Mouse (Mus musculus): ENCODE results near the gene Foxe3. TPM values are rescaled to one million over a fixed set of nuclear protein-coding genes. Genes with fewer than 3 reads are reported as not detected.
"Not testable (repeated sequence)": the region's sequence is repeated elsewhere in the genome, so short reads cannot be mapped to it uniquely, and the experiment has no call there.

Foxe3 gene
- not detected in 2 replicates for polyA plus RNA-seq (2015; fragmentation: Nextera tagmentation; extraction: Ambion mirVana)

DNA sequence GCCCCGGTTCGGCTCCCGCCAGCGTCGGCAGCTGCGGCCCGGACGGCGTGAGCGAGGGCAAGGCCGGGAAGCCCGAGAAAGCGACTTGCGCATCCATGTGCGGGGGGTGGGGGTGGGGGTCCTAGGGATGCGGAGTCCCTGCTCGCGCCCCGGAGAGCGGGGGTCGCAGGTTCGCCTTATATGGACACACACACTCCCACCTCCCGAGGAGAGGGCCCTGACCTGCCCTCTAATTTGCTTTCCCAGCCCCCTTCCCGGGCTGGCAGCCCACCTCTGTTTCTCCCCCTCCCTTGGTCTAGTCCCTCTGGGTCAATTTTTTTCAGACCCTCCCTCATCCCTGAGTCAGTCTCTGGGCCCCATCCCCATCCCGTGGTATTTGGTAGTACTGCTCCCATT lies at the start of gene Foxe3:
TSS of gene Foxe3 (minus strand) at position 97 of the 396 bp plus-strand sequence.
- under 1% methylated on average over 25 of the region's 25 CpGs for WGBS
- peaks cover 76% of the 10 kb centered on the region for H3K27me3 ChIP-seq
- no peaks in the 10 kb centered on the region for H3K36me3 ChIP-seq
- no peak within 1 kb of the TSS for H3K9ac ChIP-seq (replicated peaks)
- H3K4me2 ChIP-seq (replicated peaks): peak within 1 kb of the TSS; percentile 47
- peak within 1 kb of the TSS; percentile 35 for H3K4me3 ChIP-seq
- ATAC-seq (replicated peaks): no peak
- no peaks in the 10 kb centered on the region for H3K9me3 ChIP-seq
- H3K27ac ChIP-seq (replicated peaks): no peak within 1 kb of the TSS
- peaks cover 12% of the 10 kb centered on the region for H3K4me1 ChIP-seq

GRCm38 (mm10) chr4:114973229-114973740 lies 47.5 kb upstream of the Foxe3 start:
- Histone ChIP-seq H3K4me1 (no peaks in the 10 kb centered on the region), H3K36me3 (peaks cover 6% of the 10 kb centered on the region; the same call in 1 of the 2 replicates), H3K27me3 (no peaks in the 10 kb centered on the region), H3K27ac (replicated peaks) (no peak overlapping the region), H3K4me2 (replicated peaks) (no peak overlapping the region), H3K4me3 (no peak overlapping the region), H3K9ac (replicated peaks) (no peak overlapping the region), H3K9me3 (no peaks in the 10 kb centered on the region)
- WGBS: 94% methylated on average over 1 of the region's 1 CpGs
- ATAC-seq (replicated peaks): no peak

- H3K4me3 ChIP-seq: no peak overlapping the region
- no peak for ATAC-seq (replicated peaks)
- H3K9me3 ChIP-seq: no peaks in the 10 kb centered on the region
- H3K9ac ChIP-seq (replicated peaks): no peak overlapping the region
- no peak overlapping the region for H3K27ac ChIP-seq (replicated peaks)
- no peaks in the 10 kb centered on the region for H3K27me3 ChIP-seq
- H3K4me2 ChIP-seq (replicated peaks): no peak overlapping the region
- H3K36me3 ChIP-seq: peaks cover 27% of the 10 kb centered on the region
- H3K4me1 ChIP-seq: no peaks in the 10 kb centered on the region
- 98% methylated on average over 5 of the region's 5 CpGs for WGBS
Observed at GRCm38 (mm10) chr4:114970736-114971135, 44.9 kb upstream of the Foxe3 start.

DNA sequence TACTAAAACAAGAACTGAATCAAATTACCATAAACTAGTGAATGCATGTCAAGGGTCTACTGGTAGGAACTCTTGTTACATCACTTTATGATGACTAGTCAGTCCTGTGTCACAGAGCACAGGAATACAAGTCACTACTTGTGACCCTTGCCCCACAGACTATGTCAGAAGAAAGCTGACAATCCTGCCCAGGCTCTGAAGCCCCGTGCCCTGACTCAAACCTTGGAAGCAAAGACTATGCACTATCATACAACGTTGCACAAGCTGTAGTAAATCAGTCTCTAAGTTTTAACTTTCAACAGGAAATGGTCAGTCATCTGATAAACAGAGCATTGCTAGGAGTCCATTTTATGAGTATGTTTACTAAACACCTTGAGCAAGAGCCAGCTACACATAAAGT lies 35.1 kb upstream of the Foxe3 start:
- 90% methylated on average over 2 of the region's 2 CpGs for WGBS
- ATAC-seq (replicated peaks); H3K27ac ChIP-seq (replicated peaks); H3K9ac ChIP-seq (replicated peaks); H3K4me2 ChIP-seq (replicated peaks); H3K4me1 ChIP-seq; H3K27me3 ChIP-seq; H3K9me3 ChIP-seq; H3K4me3 ChIP-seq: not testable (repeated sequence)
- peaks cover 34% of the 10 kb centered on the region for H3K36me3 ChIP-seq

DNA sequence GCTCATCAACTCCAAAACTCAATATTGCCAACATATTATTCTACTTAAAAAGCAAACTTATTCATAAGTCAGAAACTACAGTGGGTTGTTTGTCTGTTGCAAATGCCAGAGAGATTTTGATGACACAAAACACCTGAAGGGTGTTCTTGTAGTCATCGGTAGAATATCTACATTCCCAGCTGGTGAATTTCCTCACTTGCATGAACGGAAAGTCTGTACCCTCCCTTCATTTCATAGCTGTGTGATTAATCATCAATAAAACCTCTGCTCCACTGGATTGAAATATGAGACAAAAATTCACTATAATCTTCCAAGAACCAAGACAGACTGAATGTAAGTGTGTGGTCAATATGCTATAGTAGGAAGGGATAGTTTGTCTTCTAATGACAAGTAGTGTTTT lies 33.7 kb upstream of the Foxe3 start:
- peaks cover 22% of the 10 kb centered on the region for H3K36me3 ChIP-seq
- H3K4me2 ChIP-seq (replicated peaks): no peak overlapping the region
- H3K27me3 ChIP-seq: no peaks in the 10 kb centered on the region
- WGBS: 96% methylated on average over 2 of the region's 2 CpGs
- H3K9ac ChIP-seq (replicated peaks): no peak overlapping the region
- no peak overlapping the region for H3K27ac ChIP-seq (replicated peaks)
- H3K4me1 ChIP-seq: no peaks in the 10 kb centered on the region
- ATAC-seq (replicated peaks): no peak
- H3K4me3 ChIP-seq: no peak overlapping the region
- no peaks in the 10 kb centered on the region for H3K9me3 ChIP-seq

GRCm38 (mm10) chr4:114958786-114959185 lies 33.0 kb upstream of the Foxe3 start:
- Histone ChIP-seq H3K4me1 (no peaks in the 10 kb centered on the region), H3K4me3 (no peak overlapping the region), H3K9ac (replicated peaks) (no peak overlapping the region), H3K9me3 (no peaks in the 10 kb centered on the region), H3K4me2 (replicated peaks) (no peak overlapping the region), H3K36me3 (peaks cover 16% of the 10 kb centered on the region), H3K27me3 (no peaks in the 10 kb centered on the region), H3K27ac (replicated peaks) (no peak overlapping the region)
- no peak for ATAC-seq (replicated peaks)
- WGBS: 96% methylated on average over 4 of the region's 4 CpGs

GRCm38 (mm10) chr4:114958231-114958630 lies 32.4 kb upstream of the Foxe3 start:
- H3K36me3 ChIP-seq: peaks cover 16% of the 10 kb centered on the region
- no peak overlapping the region for H3K4me2 ChIP-seq (replicated peaks)
- no peaks in the 10 kb centered on the region for H3K9me3 ChIP-seq
- no peak overlapping the region for H3K4me3 ChIP-seq
- no peak overlapping the region for H3K27ac ChIP-seq (replicated peaks)
- H3K27me3 ChIP-seq: no peaks in the 10 kb centered on the region
- no peaks in the 10 kb centered on the region for H3K4me1 ChIP-seq
- 62% methylated on average over 2 of the region's 2 CpGs for WGBS
- no peak overlapping the region for H3K9ac ChIP-seq (replicated peaks)
- ATAC-seq (replicated peaks): no peak

DNA sequence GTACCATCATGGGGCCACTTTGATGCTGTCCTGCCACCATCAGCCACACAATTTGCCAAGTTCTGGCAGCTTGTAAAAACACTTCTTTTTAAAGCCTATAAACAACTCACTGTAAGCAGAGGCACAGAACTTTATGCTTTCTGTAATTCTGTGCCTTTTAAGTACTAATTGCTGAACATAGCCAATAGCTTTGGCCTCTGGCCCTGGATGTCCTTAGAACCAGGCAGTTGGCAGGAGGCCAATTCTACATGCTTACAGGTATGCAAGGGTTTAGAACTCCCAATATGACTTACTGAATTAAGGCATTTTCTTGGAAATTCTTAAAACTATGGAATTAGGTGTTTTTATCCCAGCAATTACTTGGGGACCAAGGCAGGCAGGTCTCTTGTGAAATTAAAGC lies 31.6 kb upstream of the Foxe3 start:
- ATAC-seq (replicated peaks): no peak
- Histone ChIP-seq H3K27me3 (no peaks in the 10 kb centered on the region), H3K4me3 (no peak overlapping the region), H3K4me2 (replicated peaks) (no peak overlapping the region), H3K4me1 (no peaks in the 10 kb centered on the region), H3K9me3 (no peaks in the 10 kb centered on the region), H3K27ac (replicated peaks) (no peak overlapping the region), H3K9ac (replicated peaks) (no peak overlapping the region), H3K36me3 (peaks cover 8% of the 10 kb centered on the region)

DNA sequence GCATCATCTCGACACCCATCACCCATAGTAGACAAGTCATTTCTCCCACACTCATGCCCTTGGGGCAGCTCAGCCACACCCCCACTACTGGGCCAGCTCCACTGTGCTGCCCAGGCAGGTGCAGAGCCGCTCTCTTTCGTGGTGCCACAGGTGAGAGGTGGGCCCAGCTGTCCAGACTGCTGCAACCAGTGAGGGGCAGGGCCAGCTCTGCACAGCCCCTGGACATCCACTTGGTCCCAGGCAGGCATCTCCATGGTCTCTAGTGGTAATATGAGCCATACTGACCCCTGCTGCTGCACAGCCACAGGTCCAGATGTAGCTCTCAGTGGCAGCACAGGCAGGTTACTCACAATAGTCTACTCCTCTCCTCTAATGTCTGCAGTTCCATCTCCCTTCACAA lies 27.4 kb upstream of the Foxe3 start:
- Histone ChIP-seq H3K36me3 (no peaks in the 10 kb centered on the region), H3K4me1 (no peaks in the 10 kb centered on the region), H3K4me3 (no peak overlapping the region), H3K27ac (replicated peaks) (no peak overlapping the region), H3K9me3 (no peaks in the 10 kb centered on the region), H3K9ac (replicated peaks) (no peak overlapping the region), H3K4me2 (replicated peaks) (no peak overlapping the region), H3K27me3 (0 out of 2 replicates have a peak, but pooled peaks cover 3% of the 10 kb centered on the region)
- 85% methylated on average over 3 of the region's 3 CpGs for WGBS
- 0 out of 2 replicates have a peak, but pooled peaks have one; percentile 39 for ATAC-seq (replicated peaks)

DNA sequence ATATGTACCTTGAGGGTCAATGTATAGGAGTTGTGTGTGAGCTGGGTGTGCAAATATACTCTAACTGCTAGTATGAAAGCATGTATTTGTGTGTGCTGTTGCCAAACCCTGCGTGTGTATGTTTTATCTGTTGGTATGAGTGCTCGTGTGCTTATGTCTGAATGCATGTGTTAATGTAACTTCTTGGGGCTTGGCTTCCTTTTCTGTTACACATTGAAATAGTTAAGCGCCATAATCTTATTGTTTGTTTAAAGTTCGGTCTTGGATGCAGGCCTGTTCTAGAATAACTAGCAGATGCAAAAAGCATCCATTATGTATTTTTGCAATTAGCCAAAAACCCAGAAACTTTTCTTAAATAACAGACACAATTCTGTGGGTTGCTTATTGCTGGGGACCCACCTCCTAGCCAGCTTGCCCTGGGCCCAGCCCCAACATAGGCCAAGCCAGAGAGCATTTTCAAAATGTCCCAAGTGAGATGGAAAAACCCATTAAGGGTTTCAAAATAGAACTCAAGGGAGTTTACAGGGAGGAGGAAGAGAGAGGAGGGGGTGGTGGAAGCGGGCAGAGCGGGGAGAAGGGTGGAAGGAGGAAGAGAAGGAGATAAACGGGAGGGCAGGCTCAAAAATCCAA lies 22.2 kb upstream of the Foxe3 start:
- no peak overlapping the region for H3K9ac ChIP-seq (replicated peaks)
- H3K9me3 ChIP-seq: no peaks in the 10 kb centered on the region
- no peak overlapping the region for H3K27ac ChIP-seq (replicated peaks)
- H3K4me2 ChIP-seq (replicated peaks): no peak overlapping the region
- H3K4me1 ChIP-seq: peaks cover 3% of the 10 kb centered on the region; the same call in 1 of the 2 replicates
- WGBS: 63% methylated on average over 7 of the region's 7 CpGs
- ATAC-seq (replicated peaks): no peak; the same call in 1 of the 2 replicates
- no peak overlapping the region for H3K4me3 ChIP-seq
- H3K36me3 ChIP-seq: no peaks in the 10 kb centered on the region
- peaks cover 17% of the 10 kb centered on the region; the same call in 1 of the 2 replicates for H3K27me3 ChIP-seq

DNA sequence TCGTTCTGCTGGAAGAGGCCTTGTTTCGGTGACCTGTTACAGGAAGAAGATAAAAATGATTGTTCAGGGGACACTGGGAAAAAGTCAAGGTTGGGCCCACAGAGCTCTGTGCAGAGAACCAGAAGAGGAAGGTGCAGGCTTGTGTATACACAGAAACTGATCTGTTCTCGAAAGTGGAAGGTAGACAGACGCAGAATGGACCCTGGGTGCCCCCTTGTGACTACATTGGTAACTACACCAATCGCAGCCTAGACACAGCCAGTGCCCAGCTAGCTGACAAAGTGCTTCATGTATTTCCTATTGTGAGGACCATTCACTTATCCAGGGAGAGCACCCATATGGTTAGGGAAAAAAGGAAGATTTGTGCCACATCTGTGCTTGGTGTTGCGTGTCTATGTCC lies 21.6 kb upstream of the Foxe3 start:
- Histone ChIP-seq H3K9ac (replicated peaks) (no peak overlapping the region), H3K9me3 (no peaks in the 10 kb centered on the region), H3K27me3 (peaks cover 17% of the 10 kb centered on the region; the same call in 1 of the 2 replicates), H3K4me1 (peaks cover 3% of the 10 kb centered on the region; the same call in 1 of the 2 replicates), H3K27ac (replicated peaks) (no peak overlapping the region), H3K4me3 (no peak overlapping the region), H3K36me3 (no peaks in the 10 kb centered on the region), H3K4me2 (replicated peaks) (no peak overlapping the region)
- peak; percentile 85 for ATAC-seq (replicated peaks)
- 33% methylated on average over 6 of the region's 6 CpGs for WGBS

DNA sequence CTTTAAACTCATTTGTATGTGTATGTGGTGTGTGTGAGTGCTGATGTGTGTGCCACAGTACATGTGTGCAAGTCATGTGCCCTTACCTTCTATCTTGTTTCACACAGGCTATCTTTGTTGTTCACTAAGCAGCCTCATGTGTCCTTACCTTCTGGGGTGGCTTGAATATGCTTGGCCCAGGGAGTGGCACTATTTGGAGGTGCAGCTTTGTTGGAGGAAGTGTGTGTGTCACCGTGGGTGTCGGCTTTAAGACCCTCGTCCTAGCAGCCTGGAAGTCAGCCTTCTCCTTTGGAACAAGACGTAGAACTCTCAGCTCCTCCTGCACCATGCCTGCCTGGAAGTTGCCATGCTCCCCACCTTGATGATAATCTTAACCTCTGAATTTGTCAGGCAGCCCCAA lies 20.6 kb upstream of the Foxe3 start:
- Histone ChIP-seq H3K27ac (replicated peaks) (no peak overlapping the region), H3K36me3 (no peaks in the 10 kb centered on the region), H3K9me3 (no peaks in the 10 kb centered on the region), H3K4me3 (no peak overlapping the region), H3K9ac (replicated peaks) (no peak overlapping the region), H3K4me2 (replicated peaks) (no peak overlapping the region), H3K27me3 (peaks cover 17% of the 10 kb centered on the region; the same call in 1 of the 2 replicates), H3K4me1 (peaks cover 6% of the 10 kb centered on the region; the same call in 1 of the 2 replicates)
- ATAC-seq (replicated peaks): no peak
- 83% methylated on average over 4 of the region's 4 CpGs for WGBS

- ATAC-seq (replicated peaks): no peak
- H3K27ac ChIP-seq (replicated peaks): no peak overlapping the region
- H3K4me3 ChIP-seq: no peak overlapping the region
- no peaks in the 10 kb centered on the region for H3K9me3 ChIP-seq
- no peaks in the 10 kb centered on the region for H3K36me3 ChIP-seq
- H3K27me3 ChIP-seq: peaks cover 14% of the 10 kb centered on the region; the same call in 1 of the 2 replicates
- H3K4me2 ChIP-seq (replicated peaks): no peak overlapping the region
- 13% methylated on average over 5 of the region's 5 CpGs for WGBS
- no peak overlapping the region for H3K9ac ChIP-seq (replicated peaks)
- H3K4me1 ChIP-seq: peaks cover 6% of the 10 kb centered on the region; the same call in 1 of the 2 replicates
Observed at GRCm38 (mm10) chr4:114945021-114945420, 19.2 kb upstream of the Foxe3 start.

Measured in forebrain, embryonic 15.5 days (tissue).